Mouse (Mus musculus): ENCODE measurements around the gene Plekhj1. TPM values are rescaled to one million over a fixed set of nuclear protein-coding genes. Genes with fewer than 3 reads are reported as not detected.

Plekhj1 gene
- 59.5 and 62.6 TPM in 2 replicates for polyA plus RNA-seq (2012; rRNA removed)

DNA sequence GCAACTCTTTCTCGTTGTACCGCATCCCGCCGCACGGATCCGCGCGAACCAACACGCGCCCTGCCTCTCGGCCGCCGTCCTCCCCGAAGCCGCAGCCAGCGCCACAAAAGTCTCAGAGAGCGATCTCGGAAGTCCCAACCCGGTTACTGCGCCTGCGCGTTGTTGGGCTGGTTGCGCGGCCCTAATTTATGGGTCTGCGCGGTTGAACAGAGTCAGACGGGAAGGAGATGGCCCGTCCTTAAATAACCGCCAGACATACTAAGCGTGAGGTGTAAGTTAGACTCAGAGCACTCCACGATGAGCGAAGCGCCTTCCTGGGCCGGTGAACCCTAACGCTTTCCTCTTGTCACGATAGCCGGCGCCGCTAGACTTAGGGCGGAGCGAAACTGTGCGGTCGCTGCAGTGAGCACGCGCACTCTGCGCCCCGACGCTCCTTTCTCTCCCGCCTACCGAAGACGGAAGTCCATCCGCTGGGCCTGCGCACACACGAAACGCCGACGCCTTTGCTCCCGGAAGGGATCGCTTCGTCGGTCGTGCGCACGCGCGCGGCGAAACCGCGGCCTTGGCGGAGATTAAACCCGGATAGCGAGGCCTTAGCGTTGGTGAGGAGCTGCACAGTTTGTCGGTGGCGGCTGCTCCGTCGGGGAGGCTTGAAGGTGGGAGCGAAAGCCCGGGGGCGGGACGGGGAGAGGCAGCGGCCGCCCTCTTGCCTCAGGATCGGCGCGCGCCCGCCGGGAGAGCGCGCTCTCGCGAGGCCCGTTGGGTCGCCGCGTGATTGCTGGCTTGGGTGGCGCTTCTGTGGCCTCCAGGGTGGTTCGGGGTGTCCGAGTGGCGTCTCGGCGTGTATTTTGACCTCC is at the start of gene Plekhj1, which contains the start of gene Sf3a2:
Gene Plekhj1 (minus strand): TSS at position 477 of the 857 bp plus-strand sequence.
Gene Sf3a2 (plus strand): TSS at position 49 of the 857 bp plus-strand sequence.
- H3K4me3 ChIP-seq (ENCODE audit: insufficient read depth, low read length), result peak within 1 kb of the TSS; percentile 99
- H3K27ac ChIP-seq (ENCODE audit: insufficient read depth, low read length), result peak within 1 kb of the TSS; percentile 95
- TF ChIP-seq CTCF (IDR thresholded peaks at IDR 0.05; ENCODE audit: extremely low read depth, insufficient read depth, low read length), result no peak
- TF ChIP-seq POLR2A (IDR thresholded peaks at IDR 0.05; ENCODE audit: extremely low read depth, insufficient read depth, low read length), result peak; percentile 89
- H3K4me1 ChIP-seq (ENCODE audit: control insufficient read depth, insufficient read depth, low read length), result peaks cover 9% of the 10 kb centered on the region; the same call in 1 of the 2 replicates

DNA sequence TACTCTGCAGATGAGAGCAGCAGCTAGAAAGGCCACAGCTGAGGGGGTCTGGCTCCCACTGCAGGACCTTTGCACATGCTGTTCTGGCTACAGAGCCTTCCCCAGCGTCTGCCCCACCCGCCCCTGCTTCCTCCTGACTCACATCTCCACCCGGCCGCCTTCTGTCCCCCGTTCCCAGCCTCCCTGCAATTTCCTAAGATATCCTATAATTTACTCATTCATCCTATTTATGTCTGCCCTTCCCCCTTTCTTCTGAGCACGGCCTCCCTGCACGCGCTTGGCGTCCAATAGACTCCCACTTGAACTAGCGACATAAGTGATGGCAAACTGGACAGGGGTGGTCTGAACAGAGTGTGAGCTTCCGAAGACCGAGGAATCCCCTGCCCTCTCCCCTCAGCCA is 47.3 kb upstream of the Plekhj1 start:
- TF ChIP-seq POLR2A (IDR thresholded peaks at IDR 0.05; ENCODE audit: extremely low read depth, insufficient read depth, low read length) (no peak), CTCF (IDR thresholded peaks at IDR 0.05; ENCODE audit: extremely low read depth, insufficient read depth, low read length) (no peak)
- Histone ChIP-seq H3K27ac (ENCODE audit: insufficient read depth, low read length) (no peak overlapping the region), H3K4me1 (ENCODE audit: control insufficient read depth, insufficient read depth, low read length) (no peaks in the 10 kb centered on the region), H3K4me3 (ENCODE audit: insufficient read depth, low read length) (no peak overlapping the region)

DNA sequence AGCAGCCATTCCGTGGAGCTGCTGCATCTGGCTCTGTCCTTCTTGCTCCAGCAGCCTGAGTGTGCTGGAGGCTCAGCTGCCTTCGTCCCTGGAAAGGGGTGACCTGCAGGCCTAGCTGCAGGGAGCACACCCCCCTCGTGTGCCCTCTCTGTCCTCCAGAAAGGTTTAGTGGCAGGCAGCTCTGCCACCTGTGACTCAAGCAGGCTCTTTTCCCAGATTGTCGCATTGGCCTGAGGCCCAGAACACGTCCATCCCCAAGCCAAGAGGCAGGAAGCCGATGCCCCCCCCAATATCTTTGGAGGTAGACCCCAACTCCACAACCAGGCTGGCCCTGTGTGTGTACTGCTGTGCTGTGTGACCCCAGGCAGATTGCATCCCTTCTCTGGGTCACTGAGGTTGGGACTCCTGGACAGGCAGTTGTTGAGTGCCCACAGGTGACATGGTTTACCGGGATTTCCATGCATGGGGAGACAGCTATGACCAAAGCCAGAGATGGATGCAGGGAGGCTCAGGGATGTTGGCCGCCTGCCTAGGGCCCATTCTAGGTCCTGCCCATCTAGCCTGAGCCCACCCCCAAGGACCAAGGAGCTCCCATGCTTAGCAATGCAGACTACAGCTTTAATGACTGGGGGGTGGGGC is 46.7 kb upstream of the Plekhj1 start:
- no peak overlapping the region for H3K27ac ChIP-seq (ENCODE audit: insufficient read depth, low read length)
- TF ChIP-seq CTCF (IDR thresholded peaks at IDR 0.05; ENCODE audit: extremely low read depth, insufficient read depth, low read length), result no peak
- TF ChIP-seq POLR2A (IDR thresholded peaks at IDR 0.05; ENCODE audit: extremely low read depth, insufficient read depth, low read length), result no peak
- H3K4me1 ChIP-seq (ENCODE audit: control insufficient read depth, insufficient read depth, low read length), result no peaks in the 10 kb centered on the region
- H3K4me3 ChIP-seq (ENCODE audit: insufficient read depth, low read length), result no peak overlapping the region

GRCm38 (mm10) chr10:80843931-80844547 is 45.6 kb upstream of the Plekhj1 start, which contains the start of gene Lingo3:
TSS of gene Lingo3 (minus strand) at chr10:80844039.
- no peak for TF ChIP-seq CTCF (IDR thresholded peaks at IDR 0.05; ENCODE audit: extremely low read depth, insufficient read depth, low read length)
- no peak for TF ChIP-seq POLR2A (IDR thresholded peaks at IDR 0.05; ENCODE audit: extremely low read depth, insufficient read depth, low read length)
- Histone ChIP-seq H3K27ac (ENCODE audit: insufficient read depth, low read length) (peak within 1 kb of the TSS; percentile 49; the same call in 1 of the 2 replicates), H3K4me1 (ENCODE audit: control insufficient read depth, insufficient read depth, low read length) (no peaks in the 10 kb centered on the region), H3K4me3 (ENCODE audit: insufficient read depth, low read length) (peak within 1 kb of the TSS; percentile 61)

DNA sequence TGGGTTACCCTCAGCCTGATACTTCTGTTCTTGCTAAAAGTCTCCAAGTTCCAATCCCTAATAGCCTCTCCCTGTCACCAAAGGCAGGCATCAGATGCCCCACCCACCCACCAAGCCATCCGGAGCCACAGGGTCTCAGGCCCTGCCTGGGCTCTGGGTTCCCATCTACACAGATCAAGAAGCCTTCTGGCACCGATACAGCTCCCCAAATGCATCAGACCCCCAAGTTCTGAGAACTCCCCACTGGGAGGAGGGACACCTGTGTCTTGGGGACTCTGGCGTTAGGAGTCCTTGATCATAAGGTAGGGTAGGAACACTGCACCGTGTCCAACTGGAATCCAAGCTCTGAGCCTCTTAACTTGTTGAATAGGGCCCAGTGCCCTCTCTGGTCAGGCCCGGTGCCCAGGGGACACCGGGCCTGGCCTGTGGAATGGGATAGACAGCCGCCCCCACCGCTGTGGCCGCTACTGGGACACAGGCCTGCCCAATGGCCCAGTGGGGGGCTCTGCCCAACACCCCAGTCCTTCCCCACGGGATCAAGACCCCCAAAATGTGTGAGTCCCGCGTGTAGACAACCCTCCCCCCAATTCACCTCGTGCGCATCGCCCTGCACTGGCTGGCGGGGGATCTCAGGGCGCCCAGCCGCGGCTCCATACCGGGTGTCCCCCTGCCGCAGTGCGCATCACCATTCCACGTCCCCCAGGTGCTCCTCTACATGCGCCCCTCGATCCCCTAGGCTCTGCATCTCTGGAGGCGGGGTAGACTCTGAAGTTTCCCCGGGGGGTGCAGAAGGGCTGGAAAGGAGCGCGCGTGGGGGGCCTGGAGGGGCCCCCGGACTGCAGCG is 44.9 kb upstream of the Plekhj1 start:
- no peak for TF ChIP-seq CTCF (IDR thresholded peaks at IDR 0.05; ENCODE audit: extremely low read depth, insufficient read depth, low read length)
- no peak for TF ChIP-seq POLR2A (IDR thresholded peaks at IDR 0.05; ENCODE audit: extremely low read depth, insufficient read depth, low read length)
- H3K4me3 ChIP-seq (ENCODE audit: insufficient read depth, low read length), result peak overlapping the region; percentile 61
- H3K27ac ChIP-seq (ENCODE audit: insufficient read depth, low read length), result peak overlapping the region; percentile 49; the same call in 1 of the 2 replicates
- no peaks in the 10 kb centered on the region for H3K4me1 ChIP-seq (ENCODE audit: control insufficient read depth, insufficient read depth, low read length)

DNA sequence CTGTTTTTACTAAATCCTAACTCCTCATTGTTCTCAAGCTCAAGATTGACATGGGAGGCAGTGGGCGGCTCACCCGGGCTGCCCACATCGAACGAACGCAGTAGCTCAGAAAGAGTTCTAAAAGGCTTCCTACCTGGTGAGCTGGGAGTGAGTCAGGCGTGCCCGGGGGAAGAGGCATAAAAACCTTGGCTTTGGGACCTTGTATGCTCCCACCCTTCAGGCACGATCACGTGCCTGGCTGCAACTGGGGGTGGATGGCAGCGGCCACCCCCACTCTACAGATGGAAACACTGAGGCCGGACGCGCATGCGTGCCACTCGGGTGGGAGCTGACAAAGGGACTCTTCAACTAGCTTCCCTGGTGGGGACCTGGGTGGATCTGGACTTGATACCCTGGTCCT is 43.9 kb upstream of the Plekhj1 start:
- Histone ChIP-seq H3K27ac (ENCODE audit: insufficient read depth, low read length) (no peak overlapping the region), H3K4me1 (ENCODE audit: control insufficient read depth, insufficient read depth, low read length) (no peaks in the 10 kb centered on the region), H3K4me3 (ENCODE audit: insufficient read depth, low read length) (peak overlapping the region; percentile 61)
- TF ChIP-seq POLR2A (IDR thresholded peaks at IDR 0.05; ENCODE audit: extremely low read depth, insufficient read depth, low read length) (no peak), CTCF (IDR thresholded peaks at IDR 0.05; ENCODE audit: extremely low read depth, insufficient read depth, low read length) (no peak)

DNA sequence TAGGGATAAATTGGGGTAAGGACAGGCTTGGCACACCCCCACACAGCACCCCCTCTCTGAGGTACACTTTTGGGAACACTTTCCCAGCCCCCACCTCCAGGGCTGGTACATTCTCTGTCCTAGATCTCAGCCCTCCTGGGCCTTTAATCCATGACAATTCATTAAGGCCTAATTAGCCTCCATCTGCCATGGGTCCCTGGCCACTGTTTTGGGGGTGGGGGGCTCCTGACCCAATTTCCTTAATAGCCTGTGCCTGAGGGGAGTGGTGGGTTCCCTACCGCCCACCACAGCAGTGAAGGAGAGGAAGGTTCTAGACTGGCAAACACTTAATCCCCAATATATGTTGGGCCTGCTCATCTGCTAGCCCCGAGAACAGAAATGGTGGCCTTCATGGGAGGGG is 43.3 kb upstream of the Plekhj1 start:
- H3K4me1 ChIP-seq (ENCODE audit: control insufficient read depth, insufficient read depth, low read length), result no peaks in the 10 kb centered on the region
- H3K4me3 ChIP-seq (ENCODE audit: insufficient read depth, low read length), result peak overlapping the region; percentile 61; the same call in 1 of the 2 replicates
- no peak overlapping the region for H3K27ac ChIP-seq (ENCODE audit: insufficient read depth, low read length)
- no peak for TF ChIP-seq CTCF (IDR thresholded peaks at IDR 0.05; ENCODE audit: extremely low read depth, insufficient read depth, low read length)
- TF ChIP-seq POLR2A (IDR thresholded peaks at IDR 0.05; ENCODE audit: extremely low read depth, insufficient read depth, low read length), result no peak

DNA sequence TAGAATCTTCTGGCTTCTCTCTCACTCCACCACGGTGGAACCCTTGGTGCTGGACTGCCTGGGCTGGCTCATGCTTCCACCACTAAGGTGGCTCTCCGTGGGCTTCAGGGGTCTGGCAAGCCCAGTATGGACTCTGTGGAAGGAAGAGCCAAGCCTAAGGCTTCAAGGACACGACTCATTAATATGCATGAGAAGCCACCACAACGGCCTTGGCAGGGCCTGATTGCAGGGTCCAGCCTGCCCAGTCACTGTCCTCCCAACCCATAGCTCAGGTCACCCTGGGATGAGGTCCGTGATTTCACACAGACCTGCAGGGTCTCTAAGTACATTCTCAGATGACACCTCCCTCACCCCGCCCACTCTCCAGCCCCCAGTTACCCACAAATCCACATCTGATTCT is 41.4 kb upstream of the Plekhj1 start:
- Histone ChIP-seq H3K4me1 (ENCODE audit: control insufficient read depth, insufficient read depth, low read length) (no peaks in the 10 kb centered on the region), H3K4me3 (ENCODE audit: insufficient read depth, low read length) (no peak overlapping the region), H3K27ac (ENCODE audit: insufficient read depth, low read length) (no peak overlapping the region)
- no peak for TF ChIP-seq CTCF (IDR thresholded peaks at IDR 0.05; ENCODE audit: extremely low read depth, insufficient read depth, low read length)
